Mouse (Mus musculus) heart, postnatal 4 days (tissue): ENCODE results near the gene Tead4. TPM values are rescaled to one million over a fixed set of nuclear protein-coding genes. Genes with fewer than 3 reads are reported as not detected.

Experiments
- total RNA-seq, 2 experiments: library from RNA; stranded (reverse); gene quantifications; 2 replicates each; pipeline ENCODE4 v1.2.3; 2021

Tead4 gene
- total RNA-seq, 2 experiments from 2014 or later: 6.2 to 6.9 TPM

Other genes starting within 250 kb of the Tead4 start
- 100 to 1,000 TPM; 216 TPM for gene Tspan9, start 157.2 kb downstream of the Tead4 start, total RNA-seq
- 10 to 100 TPM; 10.9 to 11.4 TPM for gene Tulp3, start 55.0 kb upstream of the Tead4 start, total RNA-seq
- 10 to 100 TPM; 25.7 to 26.8 TPM for gene Rhno1, start 62.1 kb upstream of the Tead4 start, total RNA-seq
- gene Foxm1, start 62.1 kb upstream of the Tead4 start, total RNA-seq: 10 to 100 TPM; 42.0 to 48.9 TPM
- gene Tex52, start 74.6 kb upstream of the Tead4 start, total RNA-seq: not detected
- gene Gm44596, start 74.7 kb upstream of the Tead4 start, total RNA-seq: not detected
- 1 to 10 TPM; 1.5 to 1.8 TPM for gene Nrip2, start 98.5 kb upstream of the Tead4 start, total RNA-seq
- 10 to 100 TPM; 27.8 to 34.2 TPM for gene Itfg2, start 124.1 kb upstream of the Tead4 start, total RNA-seq
- gene Fkbp4, start 137.9 kb upstream of the Tead4 start, total RNA-seq: 100 to 1,000 TPM; 199 to 200 TPM
- gene Pzp, start 225.9 kb upstream of the Tead4 start, total RNA-seq: 1 to 10 TPM; 1.1 to 2.9 TPM